13 mouse cellular contexts compared by ENCODE assay signal in genomic region chr2:58948796-58949195, GRCm38 (mm10).
"Had no signal": no experiment of that assay in that cellular context is flagged by ENCODE, and none has a peak within 500 bp of the region (broad histone marks: within the 10 kb centered on the region; RNA-seq: fewer than 3 reads in every experiment).

No protein-coding gene starts in this region.

- ATAC-seq: liver, postnatal 0 days; lung, postnatal 0 days; midbrain, embryonic 13.5 days; midbrain, embryonic 15.5 days had no signal

- DNase-seq: liver, postnatal 0 days; lung, adult 2 months; lung, postnatal 14 days; lung, postnatal 36 days; right cerebral cortex, postnatal 25 days; right cerebral cortex, postnatal 4 days; spleen, adult 18-20 months; thymus, adult 2 months; thymus, postnatal 25 days; thymus, postnatal 4 days had no signal
